Mouse (Mus musculus): ENCODE data around the gene Sephs1. TPM values are rescaled to one million over a fixed set of nuclear protein-coding genes. Genes with fewer than 3 reads are reported as not detected.

Sephs1 gene
- polyA plus RNA-seq, 1 experiment from 2014 or later: 147 TPM

DNA sequence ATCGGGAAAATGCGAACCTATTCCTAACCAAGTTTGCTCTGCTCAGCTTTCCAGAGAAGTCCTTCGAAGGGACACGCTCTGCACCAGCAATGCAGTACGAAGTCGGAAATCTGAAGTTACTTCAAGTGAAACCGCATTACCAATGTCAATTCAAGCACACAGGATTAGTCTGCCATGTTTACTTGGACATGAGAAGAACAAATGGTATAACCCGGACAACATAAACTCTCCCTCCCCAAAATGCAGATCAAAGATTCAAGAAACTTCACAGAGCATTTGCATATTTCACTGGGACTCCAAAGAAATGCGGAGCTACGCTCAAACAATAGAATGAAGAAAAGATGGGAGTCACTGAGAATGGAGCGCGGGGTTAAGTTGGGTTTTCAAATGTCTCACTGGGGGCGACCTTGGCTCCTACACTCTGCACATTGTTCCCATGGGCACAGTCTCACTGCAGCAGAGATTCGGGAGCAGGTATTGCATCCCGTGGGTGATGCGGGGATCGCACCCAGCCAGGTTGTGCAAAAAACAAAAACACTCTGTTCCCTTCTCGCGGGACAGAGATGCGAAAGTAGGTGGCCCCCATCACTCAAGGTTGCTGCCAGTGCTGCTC lies 521 bp upstream of the Sephs1 start:
- Histone ChIP-seq H3K36me3 (peaks cover 20% of the 10 kb centered on the region), H3K4me1 (peaks cover 20% of the 10 kb centered on the region), H3K9me3 (replicated peaks) (no peaks in the 10 kb centered on the region), H3K27ac (peak overlapping the region; percentile 100), H3K27me3 (ENCODE audit: low read depth, poor library complexity, severe bottlenecking) (no peaks in the 10 kb centered on the region), H3K4me3 (peak overlapping the region; percentile 95)
- peak; percentile 41 for DNase-seq (ENCODE audit: low spot score)
- 6% methylated on average over 20 of the region's 20 CpGs for WGBS

DNA sequence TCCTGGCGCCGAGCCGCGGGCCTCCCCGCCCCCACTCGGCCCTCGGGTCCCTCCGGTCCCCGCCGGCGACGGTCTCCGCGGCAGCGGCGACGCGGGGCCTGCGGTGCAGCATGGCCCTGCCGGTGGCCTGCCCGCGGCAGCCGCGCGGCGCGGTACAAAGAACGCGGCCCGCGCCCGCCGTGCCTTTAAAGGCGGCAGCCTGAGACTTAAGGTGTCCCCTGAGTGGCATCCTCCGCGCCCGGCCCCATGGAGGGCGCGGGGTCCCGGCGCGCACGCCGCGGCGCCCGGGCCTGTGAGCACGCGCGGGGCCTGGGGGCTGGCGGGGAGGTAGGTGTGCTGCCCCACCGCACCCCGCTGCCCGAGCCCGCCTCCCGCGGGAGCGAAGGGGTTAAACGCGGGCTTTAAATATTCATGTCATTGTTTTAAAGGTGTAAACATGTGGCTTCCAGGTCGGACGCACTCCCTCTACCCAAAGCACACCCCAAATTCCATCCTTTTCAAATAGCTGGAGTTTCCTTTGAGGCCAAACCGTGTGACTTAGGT lies 956 bp downstream of the Sephs1 start:
- WGBS: under 1% methylated on average over 63 of the region's 63 CpGs
- DNase-seq (ENCODE audit: low spot score): peak; percentile 86
- Histone ChIP-seq H3K9me3 (replicated peaks) (no peaks in the 10 kb centered on the region), H3K27ac (peak overlapping the region; percentile 100), H3K27me3 (ENCODE audit: low read depth, poor library complexity, severe bottlenecking) (no peaks in the 10 kb centered on the region), H3K36me3 (peaks cover 34% of the 10 kb centered on the region), H3K4me1 (peaks cover 20% of the 10 kb centered on the region), H3K4me3 (peak overlapping the region; percentile 95)

DNA sequence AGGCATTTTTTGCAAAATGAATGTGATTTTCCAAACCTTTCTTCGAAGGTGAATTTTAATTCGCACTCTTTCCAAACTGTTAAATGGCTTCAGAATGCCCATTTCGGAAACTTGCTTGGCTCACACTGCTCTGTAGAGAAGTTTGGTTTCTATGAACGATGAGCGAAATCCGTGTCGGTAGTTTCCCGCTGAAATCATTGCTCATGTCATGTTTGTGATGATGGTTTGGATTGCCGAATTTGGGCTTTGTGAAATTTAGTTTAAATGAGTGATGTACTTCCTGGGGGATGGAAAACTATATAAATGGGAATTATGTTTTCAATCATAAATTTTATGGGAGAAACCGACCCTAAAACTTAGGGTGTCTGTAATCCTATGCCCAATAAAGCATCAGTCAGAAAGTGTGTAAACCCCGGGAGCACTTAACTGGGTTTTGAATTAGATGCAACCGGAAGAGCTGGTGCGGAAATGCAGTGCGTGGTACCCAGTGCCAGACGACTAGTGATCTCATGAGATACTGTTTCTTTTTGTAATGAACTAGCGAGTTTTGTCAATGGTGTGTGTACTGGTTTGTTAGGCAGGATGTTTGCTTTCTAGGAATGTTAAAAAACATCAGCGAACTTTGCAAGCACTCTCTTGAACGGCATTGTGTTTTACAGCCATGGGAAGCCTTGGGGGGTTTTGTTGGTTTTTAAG lies 1.8 kb downstream of the Sephs1 start:
- DNase-seq (ENCODE audit: low spot score): no peak
- WGBS: 2% methylated on average over 18 of the region's 18 CpGs
- H3K27ac ChIP-seq: peak overlapping the region; percentile 100
- peak overlapping the region; percentile 95 for H3K4me3 ChIP-seq
- no peaks in the 10 kb centered on the region for H3K9me3 ChIP-seq (replicated peaks)
- H3K27me3 ChIP-seq (ENCODE audit: low read depth, poor library complexity, severe bottlenecking): no peaks in the 10 kb centered on the region
- peaks cover 43% of the 10 kb centered on the region for H3K36me3 ChIP-seq
- peaks cover 20% of the 10 kb centered on the region for H3K4me1 ChIP-seq

DNA sequence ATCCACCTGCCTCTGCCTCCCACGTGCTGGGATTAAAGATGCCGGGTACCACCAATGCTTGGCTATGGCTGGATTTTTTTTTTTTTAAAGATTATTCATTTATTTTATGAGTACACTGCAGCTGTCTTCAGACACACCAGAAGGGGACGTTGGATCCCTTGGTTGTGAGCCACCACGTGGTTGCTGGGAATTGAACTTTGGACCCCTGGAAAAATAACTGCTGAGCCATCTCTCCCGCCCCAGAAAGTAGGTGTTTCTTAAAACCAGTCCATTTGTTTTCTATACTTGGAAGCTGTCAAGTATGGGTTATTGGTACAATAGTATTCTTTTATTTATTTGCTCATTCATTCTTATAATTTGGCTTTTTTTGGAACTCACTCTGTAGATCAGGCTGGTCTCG lies 5.5 kb downstream of the Sephs1 start:
- Histone ChIP-seq H3K36me3 (peaks cover 80% of the 10 kb centered on the region), H3K9me3 (replicated peaks) (no peaks in the 10 kb centered on the region), H3K4me3 (no peak overlapping the region), H3K27ac (no peak overlapping the region), H3K4me1 (peaks cover 11% of the 10 kb centered on the region), H3K27me3 (ENCODE audit: low read depth, poor library complexity, severe bottlenecking) (no peaks in the 10 kb centered on the region)
- no peak for DNase-seq (ENCODE audit: low spot score)
- 94% methylated on average over 6 of the region's 6 CpGs for WGBS

DNA sequence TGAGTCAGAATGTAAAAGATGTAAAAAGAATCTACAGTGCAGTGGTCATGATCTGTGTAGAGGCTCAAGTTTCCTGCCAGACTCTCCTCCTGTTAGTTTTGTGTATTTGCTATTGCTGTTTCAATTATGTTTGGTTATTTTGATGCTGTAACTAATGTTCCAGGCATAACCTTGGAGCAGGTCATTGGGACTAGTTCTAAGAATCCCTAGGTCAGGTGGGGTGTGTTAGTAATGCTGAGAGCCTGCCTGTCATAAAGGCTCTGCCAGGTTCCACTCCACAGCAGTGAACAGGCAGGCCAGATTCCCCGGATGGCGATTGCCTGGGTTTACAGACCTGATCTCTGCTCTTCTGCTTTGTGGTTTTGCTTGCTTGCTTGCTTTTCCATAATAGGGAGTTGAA lies 14.2 kb downstream of the Sephs1 start:
- 90% methylated on average over 2 of the region's 2 CpGs for WGBS
- H3K36me3 ChIP-seq: peaks cover 97% of the 10 kb centered on the region
- H3K4me3 ChIP-seq: no peak overlapping the region
- H3K27me3 ChIP-seq (ENCODE audit: low read depth, poor library complexity, severe bottlenecking): no peaks in the 10 kb centered on the region
- H3K4me1 ChIP-seq: no peaks in the 10 kb centered on the region
- DNase-seq (ENCODE audit: low spot score): no peak
- H3K9me3 ChIP-seq (replicated peaks): no peaks in the 10 kb centered on the region
- H3K27ac ChIP-seq: no peak overlapping the region

DNA sequence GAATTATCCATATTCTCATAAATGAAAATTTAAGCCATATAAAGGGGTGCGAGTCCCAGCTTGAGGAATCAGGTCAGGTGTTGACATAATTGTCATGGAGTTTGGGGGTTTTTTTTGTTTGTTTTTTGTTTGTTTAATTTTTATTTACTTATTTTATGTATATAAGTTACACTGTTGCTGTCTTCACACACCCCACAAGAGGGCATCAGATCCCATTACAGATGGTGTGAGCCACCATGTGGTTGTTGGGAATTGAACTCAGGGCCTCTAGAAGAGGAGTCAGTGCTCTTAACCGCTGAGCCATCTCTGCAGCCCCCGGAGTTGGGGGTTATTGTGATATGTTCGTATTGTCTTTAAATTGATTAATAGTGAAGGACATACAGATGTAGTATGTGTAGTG lies 15.6 kb downstream of the Sephs1 start:
- no peak for DNase-seq (ENCODE audit: low spot score)
- Histone ChIP-seq H3K36me3 (peaks cover 97% of the 10 kb centered on the region), H3K9me3 (replicated peaks) (no peaks in the 10 kb centered on the region), H3K27me3 (ENCODE audit: low read depth, poor library complexity, severe bottlenecking) (no peaks in the 10 kb centered on the region), H3K27ac (no peak overlapping the region), H3K4me3 (no peak overlapping the region), H3K4me1 (no peaks in the 10 kb centered on the region)
- WGBS: 95% methylated on average over 4 of the region's 4 CpGs

DNA sequence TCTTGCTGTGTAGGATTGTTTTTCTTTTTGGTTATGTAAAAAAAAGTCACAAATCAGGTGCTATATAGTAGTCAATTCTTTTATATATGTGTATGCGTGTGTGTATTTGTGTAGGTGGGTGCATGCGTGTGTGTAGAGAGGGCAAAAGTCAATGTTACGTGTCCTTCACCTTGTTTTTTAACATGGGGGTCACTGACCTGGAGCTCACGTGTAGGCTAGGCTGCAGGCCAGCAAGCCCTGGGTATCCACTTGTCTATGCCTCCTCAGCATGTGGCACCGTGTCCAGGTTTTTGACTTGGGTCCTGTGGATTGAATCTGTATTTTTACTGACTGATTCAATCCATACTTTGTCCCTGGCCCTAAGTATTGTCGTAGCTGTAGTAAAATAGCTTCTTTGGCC lies 19.3 kb downstream of the Sephs1 start:
- no peak for DNase-seq (ENCODE audit: low spot score)
- no peaks in the 10 kb centered on the region for H3K27me3 ChIP-seq (ENCODE audit: low read depth, poor library complexity, severe bottlenecking)
- no peak overlapping the region for H3K27ac ChIP-seq
- 95% methylated on average over 6 of the region's 6 CpGs for WGBS
- no peak overlapping the region for H3K4me3 ChIP-seq
- H3K4me1 ChIP-seq: no peaks in the 10 kb centered on the region
- peaks cover 94% of the 10 kb centered on the region for H3K36me3 ChIP-seq
- H3K9me3 ChIP-seq (replicated peaks): no peaks in the 10 kb centered on the region

DNA sequence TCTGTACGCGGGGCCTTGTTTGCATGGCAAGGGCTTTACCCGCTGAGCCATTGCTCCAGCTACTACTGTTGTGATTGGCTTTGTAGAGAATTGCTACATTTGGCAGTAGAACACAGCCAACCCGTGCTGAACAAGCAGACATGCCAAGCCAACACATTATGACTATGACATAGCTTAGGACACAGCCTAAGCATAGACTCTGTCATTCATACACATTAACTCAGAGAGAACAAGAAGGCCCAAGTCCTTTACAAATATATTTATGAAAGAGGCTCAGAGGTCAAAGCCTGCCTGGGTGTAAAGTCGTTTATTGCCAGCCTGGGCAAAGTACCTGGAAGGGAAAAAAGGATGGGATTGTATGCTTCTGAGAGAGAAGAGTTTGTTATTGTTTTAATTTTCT lies 21.0 kb downstream of the Sephs1 start:
- Histone ChIP-seq H3K27me3 (ENCODE audit: low read depth, poor library complexity, severe bottlenecking) (no peaks in the 10 kb centered on the region), H3K4me1 (no peaks in the 10 kb centered on the region), H3K4me3 (no peak overlapping the region), H3K27ac (no peak overlapping the region), H3K36me3 (peaks cover 94% of the 10 kb centered on the region), H3K9me3 (replicated peaks) (no peaks in the 10 kb centered on the region)
- DNase-seq (ENCODE audit: low spot score): no peak
- 97% methylated on average over 5 of the region's 5 CpGs for WGBS

DNA sequence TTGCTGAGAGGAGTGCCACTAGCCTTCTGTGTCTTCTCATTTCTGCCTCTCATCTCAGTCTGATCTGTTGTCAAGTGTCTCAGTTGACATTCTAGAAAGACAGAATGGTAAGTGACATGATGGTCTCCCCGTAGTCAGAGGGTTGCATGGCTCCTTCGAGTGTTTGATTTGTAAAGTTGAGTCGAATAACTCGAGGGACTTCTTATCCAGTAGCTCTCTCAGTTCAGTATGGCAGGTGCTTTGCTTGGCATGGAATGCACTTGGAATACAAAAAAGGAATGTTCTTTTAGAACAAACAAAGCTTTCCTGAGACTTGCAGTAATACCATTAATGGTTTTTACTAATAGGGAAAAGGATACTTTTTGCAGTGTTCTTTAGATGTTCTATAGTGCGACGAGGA lies 25.8 kb downstream of the Sephs1 start:
- WGBS: 96% methylated on average over 6 of the region's 6 CpGs
- no peaks in the 10 kb centered on the region for H3K4me1 ChIP-seq
- DNase-seq (ENCODE audit: low spot score): no peak
- peaks cover 63% of the 10 kb centered on the region for H3K36me3 ChIP-seq
- H3K27ac ChIP-seq: no peak overlapping the region
- no peaks in the 10 kb centered on the region for H3K9me3 ChIP-seq (replicated peaks)
- no peak overlapping the region for H3K4me3 ChIP-seq
- H3K27me3 ChIP-seq (ENCODE audit: low read depth, poor library complexity, severe bottlenecking): no peaks in the 10 kb centered on the region

DNA sequence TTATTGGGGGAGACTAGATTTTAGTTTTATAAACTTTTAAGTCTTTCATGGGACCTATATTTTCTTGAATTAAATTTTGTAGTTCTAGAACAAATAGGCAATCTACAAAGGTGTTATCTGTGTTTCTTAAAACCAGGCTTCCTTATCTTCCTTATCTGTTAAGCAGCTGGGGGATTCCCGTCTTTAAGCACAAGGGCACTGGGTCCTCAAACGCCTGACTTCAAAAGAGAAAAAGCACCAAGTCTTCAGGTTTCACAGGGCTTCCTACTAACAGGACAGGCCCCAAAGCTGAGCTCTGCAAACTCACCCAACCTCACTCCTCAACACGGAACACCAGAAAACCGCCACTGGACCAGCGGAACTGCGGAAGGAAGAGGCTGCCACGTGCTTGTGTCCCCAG lies 26.6 kb downstream of the Sephs1 start:
- WGBS: 77% methylated on average over 7 of the region's 7 CpGs
- DNase-seq (ENCODE audit: low spot score): no peak
- Histone ChIP-seq H3K9me3 (replicated peaks) (no peaks in the 10 kb centered on the region), H3K27me3 (ENCODE audit: low read depth, poor library complexity, severe bottlenecking) (no peaks in the 10 kb centered on the region), H3K4me3 (no peak overlapping the region), H3K27ac (no peak overlapping the region), H3K4me1 (no peaks in the 10 kb centered on the region), H3K36me3 (peaks cover 56% of the 10 kb centered on the region)

DNA sequence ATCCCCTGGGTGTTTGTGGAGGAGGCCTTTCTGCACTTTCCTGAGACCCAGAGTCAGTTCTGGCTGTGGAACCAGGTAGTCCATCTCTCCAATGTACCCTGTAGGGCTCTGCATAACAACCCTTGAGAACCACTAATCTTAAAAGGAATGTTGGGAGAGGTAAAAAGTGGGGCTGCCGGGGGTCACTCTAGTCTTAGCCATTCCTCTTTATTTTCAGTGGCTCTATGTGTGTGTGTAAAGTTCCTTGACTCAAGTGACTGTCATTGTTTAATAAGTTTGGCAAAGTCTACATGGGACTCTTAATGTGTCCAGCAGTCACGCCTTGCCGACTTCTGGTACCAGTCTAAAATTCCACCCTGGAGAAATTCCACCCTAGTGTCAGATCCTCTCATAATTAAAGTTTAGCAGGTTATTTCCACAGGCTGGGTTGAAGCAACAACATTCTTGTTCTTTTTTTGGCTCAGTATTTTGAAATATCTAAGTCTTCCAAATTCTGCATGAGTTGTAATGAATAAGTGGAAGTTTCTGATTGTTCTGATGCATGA lies 27.5 kb downstream of the Sephs1 start:
- H3K36me3 ChIP-seq: peaks cover 50% of the 10 kb centered on the region

DNA sequence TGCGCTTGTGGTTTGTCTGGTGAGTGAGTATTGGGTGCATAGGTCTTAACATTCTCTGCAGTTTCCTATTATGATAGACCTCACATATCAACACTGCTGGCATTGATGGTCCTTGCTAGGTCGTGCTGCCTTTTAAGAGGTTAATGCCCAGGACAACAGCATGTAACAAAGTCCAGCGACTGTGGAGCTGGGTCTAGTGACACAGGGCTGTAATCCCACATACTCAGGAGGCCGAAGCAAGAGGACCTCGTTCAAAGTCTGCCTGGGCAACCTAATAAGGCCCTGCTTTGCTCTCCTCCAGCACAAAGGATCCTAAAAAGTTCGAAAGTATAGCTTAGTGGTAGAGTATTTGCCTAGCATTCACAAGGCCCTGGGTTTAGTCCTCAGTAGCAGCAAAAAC lies 28.5 kb downstream of the Sephs1 start:
- Histone ChIP-seq H3K4me3 (no peak overlapping the region), H3K27me3 (ENCODE audit: low read depth, poor library complexity, severe bottlenecking) (no peaks in the 10 kb centered on the region), H3K4me1 (no peaks in the 10 kb centered on the region), H3K36me3 (peaks cover 40% of the 10 kb centered on the region), H3K27ac (no peak overlapping the region), H3K9me3 (replicated peaks) (no peaks in the 10 kb centered on the region)
- 78% methylated on average over 6 of the region's 6 CpGs for WGBS
- no peak for DNase-seq (ENCODE audit: low spot score)

More for the DNA sequence above, 27.5 kb downstream of the Sephs1 start:
- no peak for DNase-seq (ENCODE audit: low spot score)
- Histone ChIP-seq H3K4me1 (no peaks in the 10 kb centered on the region), H3K4me3 (no peak overlapping the region), H3K27me3 (ENCODE audit: low read depth, poor library complexity, severe bottlenecking) (no peaks in the 10 kb centered on the region), H3K27ac (no peak overlapping the region), H3K9me3 (replicated peaks) (no peaks in the 10 kb centered on the region)
- 95% methylated on average over 3 of the region's 3 CpGs for WGBS

DNA sequence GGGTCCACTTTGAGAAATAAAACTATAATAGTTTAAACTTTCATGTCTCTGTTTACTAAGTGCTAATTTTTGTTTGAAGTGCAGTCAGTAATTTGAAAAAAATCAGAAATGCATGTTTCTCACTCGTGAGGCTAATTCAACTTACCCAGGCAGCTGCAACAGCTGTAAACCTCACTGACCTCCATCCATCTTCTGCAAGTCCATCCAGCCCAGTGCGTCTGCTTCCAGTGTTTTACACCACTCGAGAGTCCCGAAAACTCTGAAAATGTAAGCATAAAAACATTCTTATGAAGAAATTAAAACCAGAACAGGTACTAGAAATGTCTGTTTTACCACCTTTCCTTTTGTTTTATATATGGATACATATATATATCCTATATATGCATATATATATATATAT lies 29.2 kb downstream of the Sephs1 start:
- Histone ChIP-seq H3K9me3 (replicated peaks) (no peaks in the 10 kb centered on the region), H3K4me1 (no peaks in the 10 kb centered on the region), H3K36me3 (peaks cover 34% of the 10 kb centered on the region), H3K4me3 (no peak overlapping the region), H3K27ac (no peak overlapping the region), H3K27me3 (ENCODE audit: low read depth, poor library complexity, severe bottlenecking) (no peaks in the 10 kb centered on the region)
- no peak for DNase-seq (ENCODE audit: low spot score)
- WGBS: 54% methylated on average over 4 of the region's 4 CpGs

Measured in limb, embryonic 10.5 days (tissue).